Mouse (Mus musculus) embryonic fibroblast, embryonic 13.5 days (primary cell): Measurements from ENCODE around the gene Prr7. TPM values are rescaled to one million over a fixed set of nuclear protein-coding genes. Genes with fewer than 3 reads are reported as not detected.
A peak's percentile ranks its signal among the peaks of the same experiment; 100 is the strongest.

ENCODE experiments used
- H3K27ac ChIP-seq: 2 replicates; pipeline ENCODE4 v1.5.1; 2012; ENCODE audit warnings: low read length, control low read depth, inconsistent platforms; ENCODE audit not compliant: insufficient read depth
- H3K4me1 ChIP-seq: 2 replicates; pipeline ENCODE4 v1.6.1; 2011; ENCODE audit warnings: low read length; ENCODE audit not compliant: control insufficient read depth, insufficient read depth
- H3K4me3 ChIP-seq: 2 replicates; pipeline ENCODE4 v1.5.1; 2011; ENCODE audit warnings: mild to moderate bottlenecking, control low read depth, low read length; ENCODE audit not compliant: insufficient read depth
- CTCF ChIP-seq: IDR thresholded peaks from 2 replicates; pipeline ENCODE4 v1.5.1; 2011; ENCODE audit warnings: mild to moderate bottlenecking, control low read depth, low read length, moderate library complexity, borderline replicate concordance; ENCODE audit not compliant: insufficient read depth
- POLR2A ChIP-seq: IDR thresholded peaks from 2 replicates; pipeline ENCODE4 v1.6.1; 2011; ENCODE audit warnings: low read depth, mild to moderate bottlenecking, control low read depth, low read length, moderate library complexity
- polyA plus RNA-seq: library from polyadenylated mRNA; stranded (reverse); fragments of >200 nt; gene quantifications from 2 replicates; pipeline ENCODE4 v1.2.4, GENCODE M21; 2011; ENCODE audit warnings: low read depth; ENCODE audit not compliant: missing spikeins, insufficient read length

Prr7 gene
- polyA plus RNA-seq, 1 experiment, result 2.5 TPM

DNA sequence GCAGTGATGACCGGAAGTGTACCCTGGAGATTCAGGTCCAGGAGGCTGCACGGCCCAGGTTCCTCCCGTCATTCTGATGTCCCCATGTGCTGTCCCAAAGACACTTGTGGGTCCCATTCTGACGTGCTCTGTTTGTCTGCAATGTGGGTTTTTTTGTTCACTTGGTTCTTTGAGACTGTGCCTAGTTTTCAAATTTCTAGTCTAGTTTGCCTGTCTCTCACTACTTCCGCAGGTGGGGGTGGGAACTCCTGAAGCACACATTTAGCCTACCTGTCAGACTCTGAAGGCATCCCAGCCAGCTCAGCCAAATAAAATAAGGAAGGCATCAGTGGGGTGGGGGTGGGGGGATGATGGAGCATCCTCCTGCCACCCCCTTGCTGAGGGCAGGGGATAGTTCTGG lies 15.9 kb upstream of the Prr7 start:
- H3K27ac ChIP-seq, result no peak overlapping the region
- peaks cover 8% of the 10 kb centered on the region; the same call in 1 of the 2 replicates for H3K4me1 ChIP-seq
- no peak for TF ChIP-seq CTCF
- TF ChIP-seq POLR2A, result no peak
- H3K4me3 ChIP-seq, result no peak overlapping the region

DNA sequence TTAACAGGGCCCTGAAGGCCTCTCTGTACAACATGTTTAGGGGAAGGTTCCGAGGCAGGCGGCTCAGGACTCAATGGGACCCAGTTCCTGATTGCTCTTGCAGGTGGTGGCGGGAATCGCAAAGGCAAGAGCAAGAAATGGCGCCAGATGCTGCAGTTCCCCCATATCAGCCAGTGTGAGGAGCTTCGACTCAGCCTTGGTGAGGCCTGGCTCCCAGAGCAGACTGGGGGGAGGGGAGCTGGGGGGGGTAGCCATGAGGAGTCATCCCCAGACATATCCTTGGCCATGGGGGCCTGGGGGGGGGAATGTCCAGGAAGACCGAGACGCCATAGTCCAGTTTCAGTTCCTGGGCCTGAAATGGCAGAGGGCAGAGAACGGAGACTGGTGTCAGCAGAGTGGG lies 14.9 kb upstream of the Prr7 start:
- H3K27ac ChIP-seq, result no peak overlapping the region
- peaks cover 5% of the 10 kb centered on the region; the same call in 1 of the 2 replicates for H3K4me1 ChIP-seq
- TF ChIP-seq POLR2A (no peak), CTCF (no peak)
- no peak overlapping the region for H3K4me3 ChIP-seq

DNA sequence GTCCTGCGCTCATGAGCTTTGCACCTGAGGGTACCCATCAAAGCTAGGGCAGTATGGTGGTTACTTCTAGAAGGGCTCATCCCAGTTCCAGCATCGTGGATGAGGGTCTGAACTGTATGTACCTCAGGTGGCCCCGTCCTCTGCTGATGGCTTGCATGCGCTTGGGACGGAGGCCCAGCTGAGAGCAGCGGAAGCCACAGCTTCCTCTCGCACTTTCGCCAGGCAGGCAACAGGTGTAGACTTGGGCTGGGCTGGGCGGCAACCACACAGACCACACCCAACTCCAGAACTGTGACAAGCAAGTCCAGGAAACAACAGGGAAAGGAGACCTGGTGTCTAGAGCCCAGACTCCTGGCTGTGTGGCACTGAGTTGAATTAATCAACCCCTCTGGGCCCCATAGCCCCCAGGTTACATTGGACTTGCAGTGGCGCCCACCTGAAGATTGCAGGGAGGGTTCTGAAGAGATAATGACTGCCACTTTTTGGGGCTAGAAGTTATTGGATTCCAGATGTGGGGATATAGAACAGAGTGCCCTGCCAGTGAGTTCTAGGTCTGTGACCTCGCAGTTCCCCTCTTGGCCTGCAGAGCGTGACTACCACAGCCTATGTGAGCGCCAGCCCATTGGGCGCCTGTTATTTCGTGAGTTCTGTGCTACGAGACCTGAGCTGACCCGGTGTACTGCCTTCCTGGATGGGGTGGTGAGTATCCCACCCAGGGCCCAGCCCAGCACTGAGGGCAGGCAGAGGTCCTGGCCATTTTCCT lies 14.2 kb upstream of the Prr7 start:
- TF ChIP-seq CTCF (no peak), POLR2A (no peak)
- peaks cover 5% of the 10 kb centered on the region; the same call in 1 of the 2 replicates for H3K4me1 ChIP-seq
- H3K27ac ChIP-seq, result no peak overlapping the region
- no peak overlapping the region for H3K4me3 ChIP-seq

DNA sequence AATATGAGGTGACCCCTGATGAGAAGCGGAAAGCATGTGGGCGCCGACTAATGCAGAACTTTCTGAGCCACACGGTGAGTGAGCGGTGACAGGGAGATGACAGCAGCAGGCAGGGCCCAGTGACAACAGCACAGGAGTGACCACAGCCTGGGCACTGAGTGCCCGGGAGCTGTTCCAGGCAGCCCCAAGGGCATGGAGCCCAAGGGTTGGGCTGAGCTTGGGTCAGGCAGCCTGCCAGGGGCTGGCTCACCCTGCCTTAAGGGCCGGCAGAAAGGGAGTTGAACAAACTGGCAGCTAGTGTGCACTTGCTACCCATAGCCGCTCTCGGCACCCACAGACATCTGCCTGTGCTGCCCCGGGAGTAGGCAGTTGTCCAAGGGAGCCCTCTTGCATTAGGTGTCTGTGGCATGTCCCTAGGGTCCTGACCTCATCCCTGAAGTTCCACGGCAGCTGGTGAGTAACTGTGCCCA lies 13.5 kb upstream of the Prr7 start:
- Histone ChIP-seq H3K27ac (no peak overlapping the region), H3K4me1 (peaks cover 5% of the 10 kb centered on the region; the same call in 1 of the 2 replicates), H3K4me3 (no peak overlapping the region)
- no peak for TF ChIP-seq POLR2A

DNA sequence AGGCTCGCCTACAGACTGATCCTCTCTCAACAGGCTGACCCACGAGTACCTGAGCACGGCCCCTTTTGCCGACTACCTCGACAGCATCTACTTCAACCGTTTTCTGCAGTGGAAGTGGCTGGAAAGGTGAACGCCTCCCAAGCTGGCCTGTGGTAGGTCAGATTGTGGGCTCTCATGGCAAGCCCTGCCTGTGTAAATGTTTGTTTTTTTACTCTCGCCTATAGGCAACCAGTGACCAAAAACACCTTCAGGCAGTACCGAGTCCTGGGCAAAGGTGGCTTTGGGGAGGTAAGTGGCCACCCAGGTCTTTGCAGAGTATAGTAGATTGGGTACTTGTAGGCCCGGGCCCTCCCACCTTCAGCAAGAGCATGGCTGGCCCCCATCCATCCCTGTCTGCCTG lies 12.8 kb upstream of the Prr7 start:
- Histone ChIP-seq H3K4me3 (no peak overlapping the region), H3K4me1 (peaks cover 5% of the 10 kb centered on the region; the same call in 1 of the 2 replicates), H3K27ac (no peak overlapping the region)
- no peak for TF ChIP-seq CTCF

DNA sequence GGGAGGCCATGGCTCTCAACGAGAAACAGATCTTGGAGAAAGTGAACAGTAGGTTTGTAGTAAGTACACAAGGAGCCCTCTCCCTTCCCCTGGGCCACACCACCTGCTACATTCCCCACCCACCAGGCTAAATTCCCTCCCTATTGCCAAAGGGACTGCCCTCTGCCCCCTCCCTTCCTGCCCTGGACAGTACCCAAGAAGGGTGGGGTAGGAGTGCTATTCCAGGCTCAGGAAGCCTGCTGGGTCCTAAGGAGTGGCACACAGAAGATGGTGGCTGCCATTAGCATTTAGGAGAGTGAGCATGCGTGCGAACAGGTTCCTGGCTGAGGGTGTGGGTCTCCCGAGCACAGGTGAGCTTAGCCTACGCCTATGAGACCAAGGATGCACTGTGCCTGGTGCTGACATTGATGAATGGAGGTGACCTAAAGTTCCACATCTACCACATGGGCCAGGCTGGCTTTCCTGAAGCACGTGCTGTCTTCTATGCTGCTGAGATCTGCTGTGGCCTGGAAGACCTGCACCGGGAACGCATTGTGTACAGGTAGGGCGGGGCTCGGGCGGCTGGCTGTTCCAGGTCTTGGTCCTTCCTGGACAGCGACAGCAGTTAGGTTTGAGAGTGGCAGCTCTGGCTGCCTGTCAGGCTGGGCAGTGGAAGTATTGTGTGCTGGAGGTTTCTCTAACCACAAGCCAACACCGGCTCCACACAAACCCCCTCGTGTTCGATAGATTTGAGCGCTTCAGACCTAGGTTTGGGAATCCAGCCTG lies 12.1 kb upstream of the Prr7 start:
- TF ChIP-seq POLR2A, result no peak
- no peak for TF ChIP-seq CTCF
- H3K27ac ChIP-seq, result no peak overlapping the region
- H3K4me1 ChIP-seq, result no peaks in the 10 kb centered on the region; the same call in 1 of the 2 replicates
- no peak overlapping the region for H3K4me3 ChIP-seq

GRCm38 (mm10) chr13:55462965-55463364 lies 1.1 kb upstream of the Prr7 start:
- Histone ChIP-seq H3K4me3 (no peak overlapping the region), H3K27ac (no peak overlapping the region), H3K4me1 (0 out of 2 replicates have a peak, but pooled peaks cover 10% of the 10 kb centered on the region)
- TF ChIP-seq POLR2A, result no peak
- TF ChIP-seq CTCF, result no peak

DNA sequence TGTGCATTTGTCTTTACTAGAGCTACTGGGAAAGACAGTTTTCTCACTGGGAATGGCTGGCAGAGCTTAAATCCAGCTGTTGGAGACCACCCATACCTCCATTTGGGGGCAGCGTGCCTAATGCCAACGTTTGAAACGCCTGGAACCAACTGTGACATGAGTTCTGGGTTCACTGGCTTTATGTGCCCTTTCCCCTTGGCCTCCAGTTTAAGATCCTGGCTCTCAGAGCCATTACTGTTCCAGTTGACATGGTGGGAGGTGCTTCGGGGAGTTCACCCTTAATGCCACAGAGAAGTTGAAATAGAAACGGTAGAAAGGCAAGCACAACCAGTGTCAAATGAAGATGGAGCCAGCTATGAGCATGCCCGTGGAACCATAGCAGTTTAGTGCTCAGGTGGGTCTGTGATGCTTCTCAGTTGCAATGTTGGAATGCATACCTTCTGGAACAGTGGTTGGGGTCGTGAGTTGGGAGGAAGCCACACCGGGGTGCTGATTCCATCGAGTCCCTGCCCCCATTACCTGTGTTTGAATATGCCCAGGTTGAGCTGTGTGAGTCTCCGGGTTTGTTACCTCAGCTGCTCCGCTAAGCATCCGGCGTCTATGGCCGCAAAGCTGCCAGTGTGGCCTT lies 554 bp upstream of the Prr7 start:
- TF ChIP-seq CTCF, result no peak
- no peak for TF ChIP-seq POLR2A
- no peak overlapping the region for H3K27ac ChIP-seq
- 0 out of 2 replicates have a peak, but pooled peaks cover 10% of the 10 kb centered on the region for H3K4me1 ChIP-seq
- H3K4me3 ChIP-seq, result peak overlapping the region; percentile 68; the same call in 1 of the 2 replicates

DNA sequence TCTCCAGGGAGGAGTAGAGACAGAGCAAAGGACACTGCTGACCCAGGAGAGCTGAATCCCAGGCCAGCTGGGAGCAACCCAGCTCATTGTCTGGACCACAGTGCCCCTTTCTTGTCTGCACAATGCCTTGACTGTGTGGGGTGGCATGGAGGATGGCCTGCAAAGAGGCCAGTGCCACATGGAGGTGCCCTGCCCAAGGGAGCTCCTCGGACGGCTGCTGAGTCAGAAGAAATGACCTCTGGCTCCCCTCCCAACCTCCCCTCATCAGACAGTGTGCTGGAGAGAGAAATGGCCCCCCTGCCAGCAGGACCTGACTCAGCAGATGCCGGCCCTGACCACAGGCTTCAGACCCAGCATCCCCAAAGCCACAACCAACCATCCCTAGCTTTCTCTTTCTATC lies 1.1 kb downstream of the Prr7 start:
- TF ChIP-seq POLR2A (no peak), CTCF (no peak)
- H3K4me1 ChIP-seq, result 0 out of 2 replicates have a peak, but pooled peaks cover 10% of the 10 kb centered on the region
- H3K27ac ChIP-seq, result peak overlapping the region; percentile 25
- peak overlapping the region; percentile 68 for H3K4me3 ChIP-seq
